Mouse (Mus musculus): ENCODE measurements around the gene Sirpa.

Sirpa gene

GRCm38 (mm10) chr2:129592459-129593140 is at the start of gene Sirpa:
Gene Sirpa (plus strand): TSS chr2:129592835.
- no peak for TF ChIP-seq GATA4 (IDR thresholded peaks at IDR 0.05; ENCODE audit: insufficient replicate concordance, low read length)

GRCm38 (mm10) chr2:129544448-129544847 is 48.2 kb upstream of the Sirpa start:
- no peak for TF ChIP-seq GATA4 (IDR thresholded peaks at IDR 0.05; ENCODE audit: insufficient replicate concordance, low read length)

GRCm38 (mm10) chr2:129544919-129545318 is 47.7 kb upstream of the Sirpa start:
- TF ChIP-seq GATA4 (IDR thresholded peaks at IDR 0.05; ENCODE audit: insufficient replicate concordance, low read length) = no peak

- no peak for TF ChIP-seq GATA4 (IDR thresholded peaks at IDR 0.05; ENCODE audit: insufficient replicate concordance, low read length)
These were observed 47.0 kb upstream of the Sirpa start for GRCm38 (mm10) chr2:129545596-129545995.

- TF ChIP-seq GATA4 (IDR thresholded peaks at IDR 0.05; ENCODE audit: insufficient replicate concordance, low read length) = no peak
These were observed 45.9 kb upstream of the Sirpa start for GRCm38 (mm10) chr2:129546772-129547171.

GRCm38 (mm10) chr2:129549537-129550135 is 43.0 kb upstream of the Sirpa start:
- no peak for TF ChIP-seq GATA4 (IDR thresholded peaks at IDR 0.05; ENCODE audit: insufficient replicate concordance, low read length)

- TF ChIP-seq GATA4 (IDR thresholded peaks at IDR 0.05; ENCODE audit: insufficient replicate concordance, low read length) = no peak
These were observed 41.9 kb upstream of the Sirpa start for GRCm38 (mm10) chr2:129550781-129551180.

GRCm38 (mm10) chr2:129556081-129556480 is 36.6 kb upstream of the Sirpa start:
- TF ChIP-seq GATA4 (IDR thresholded peaks at IDR 0.05; ENCODE audit: insufficient replicate concordance, low read length) = no peak

GRCm38 (mm10) chr2:129558008-129558874 is 34.4 kb upstream of the Sirpa start:
- TF ChIP-seq GATA4 (IDR thresholded peaks at IDR 0.05; ENCODE audit: insufficient replicate concordance, low read length) = no peak

- no peak for TF ChIP-seq GATA4 (IDR thresholded peaks at IDR 0.05; ENCODE audit: insufficient replicate concordance, low read length)
These were observed 33.8 kb upstream of the Sirpa start for GRCm38 (mm10) chr2:129558875-129559219.

GRCm38 (mm10) chr2:129561796-129562195 is 30.8 kb upstream of the Sirpa start:
- no peak for TF ChIP-seq GATA4 (IDR thresholded peaks at IDR 0.05; ENCODE audit: insufficient replicate concordance, low read length)

GRCm38 (mm10) chr2:129563944-129564709 is 28.5 kb upstream of the Sirpa start:
- TF ChIP-seq GATA4 (IDR thresholded peaks at IDR 0.05; ENCODE audit: insufficient replicate concordance, low read length) = no peak

GRCm38 (mm10) chr2:129569120-129569519 is 23.5 kb upstream of the Sirpa start:
- TF ChIP-seq GATA4 (IDR thresholded peaks at IDR 0.05; ENCODE audit: insufficient replicate concordance, low read length) = no peak

GRCm38 (mm10) chr2:129569556-129569955 is 23.1 kb upstream of the Sirpa start:
- no peak for TF ChIP-seq GATA4 (IDR thresholded peaks at IDR 0.05; ENCODE audit: insufficient replicate concordance, low read length)

GRCm38 (mm10) chr2:129573701-129574273 is 18.8 kb upstream of the Sirpa start:
- no peak for TF ChIP-seq GATA4 (IDR thresholded peaks at IDR 0.05; ENCODE audit: insufficient replicate concordance, low read length)

All from liver, adult (tissue).